Mouse (Mus musculus) kidney, postnatal 10 days (tissue): ENCODE results near the gene Adgb.
"Not testable (repeated sequence)": the region's sequence is repeated elsewhere in the genome, so short reads cannot be mapped to it uniquely, and the experiment has no call there.

Experiments used
- DNase-seq: peaks from one replicate; pipeline ENCODE4 v3.0.0; 2021; ENCODE audit warnings: mixed read lengths

Gene Adgb

GRCm38 (mm10) chr10:10471961-10472610 lies at the start of gene Adgb:
Adgb (minus strand) TSS chr10:10472326.
- peak; percentile 84 for DNase-seq

- no peak for DNase-seq
Measured at GRCm38 (mm10) chr10:10480139-10480538, 8.0 kb upstream of the Adgb start.

GRCm38 (mm10) chr10:10477429-10477828 lies 5.3 kb upstream of the Adgb start:
- not testable (repeated sequence) for DNase-seq

GRCm38 (mm10) chr10:10476956-10477355 lies 4.8 kb upstream of the Adgb start:
- no peak for DNase-seq

GRCm38 (mm10) chr10:10476549-10476948 lies 4.4 kb upstream of the Adgb start:
- DNase-seq, result no peak

- DNase-seq, result no peak
Measured at GRCm38 (mm10) chr10:10468699-10469547, 3.2 kb downstream of the Adgb start.

GRCm38 (mm10) chr10:10460113-10460512 lies 12.0 kb downstream of the Adgb start:
- no peak for DNase-seq

GRCm38 (mm10) chr10:10456991-10457390 lies 15.1 kb downstream of the Adgb start:
- no peak for DNase-seq

GRCm38 (mm10) chr10:10449067-10449466 lies 23.1 kb downstream of the Adgb start:
- no peak for DNase-seq

GRCm38 (mm10) chr10:10444841-10445466 lies 27.2 kb downstream of the Adgb start:
- DNase-seq, result no peak

GRCm38 (mm10) chr10:10443558-10443957 lies 28.6 kb downstream of the Adgb start:
- no peak for DNase-seq

- DNase-seq, result no peak
Measured at GRCm38 (mm10) chr10:10435014-10435413, 37.1 kb downstream of the Adgb start.

- no peak for DNase-seq
Measured at GRCm38 (mm10) chr10:10429635-10430034, 42.5 kb downstream of the Adgb start.

- no peak for DNase-seq
Measured at GRCm38 (mm10) chr10:10429032-10429431, 43.1 kb downstream of the Adgb start.

- no peak for DNase-seq
Measured at GRCm38 (mm10) chr10:10424383-10424782, 47.7 kb downstream of the Adgb start.

- DNase-seq, result no peak
Measured at GRCm38 (mm10) chr10:10411046-10411445, 61.1 kb downstream of the Adgb start.

GRCm38 (mm10) chr10:10408166-10408565 lies 64.0 kb downstream of the Adgb start:
- DNase-seq, result no peak

GRCm38 (mm10) chr10:10395784-10396481 lies 76.2 kb downstream of the Adgb start:
- DNase-seq, result no peak

GRCm38 (mm10) chr10:10374629-10375028 lies 97.5 kb downstream of the Adgb start:
- no peak for DNase-seq

GRCm38 (mm10) chr10:10364025-10364424 lies 108.1 kb downstream of the Adgb start:
- DNase-seq, result no peak

GRCm38 (mm10) chr10:10355605-10356227 lies 116.4 kb downstream of the Adgb start:
- DNase-seq, result peak; percentile 5

GRCm38 (mm10) chr10:10352184-10352583 lies 119.9 kb downstream of the Adgb start:
- DNase-seq, result no peak

- no peak for DNase-seq
Measured at GRCm38 (mm10) chr10:10350550-10350949, 121.6 kb downstream of the Adgb start.
